Mouse (Mus musculus) embryonic facial prominence, embryonic 10.5 days (tissue): ENCODE data around the gene Gm17606. TPM values are rescaled to one million over a fixed set of nuclear protein-coding genes. Genes with fewer than 3 reads are reported as not detected.
"Not testable (repeated sequence)": the region's sequence is repeated elsewhere in the genome, so short reads cannot be mapped to it uniquely, and the experiment has no call there.

Experiments
- DNase-seq: peaks from one replicate; pipeline ENCODE4 v3.0.0-alpha.2; 2017; ENCODE audit warnings: low spot score
- H3K27ac ChIP-seq: fragments of 300-500 bp; sonication (generic); replicated peaks from 2 replicates; pipeline ENCODE4 v1.5.1; 2016; ENCODE audit warnings: mild to moderate bottlenecking
- H3K27me3 ChIP-seq: fragments of 300-500 bp; sonication (generic); replicated peaks from 2 replicates; pipeline ENCODE4 v1.6.1; 2016; ENCODE audit warnings: low read depth, mild to moderate bottlenecking; ENCODE audit not compliant: poor library complexity, severe bottlenecking
- H3K36me3 ChIP-seq: fragments of 300-500 bp; sonication (generic); replicated peaks from 2 replicates; pipeline ENCODE4 v1.6.1; 2016; ENCODE audit warnings: mild to moderate bottlenecking, moderate library complexity
- H3K4me1 ChIP-seq: fragments of 300-500 bp; sonication (generic); 2 replicates; pipeline ENCODE4 v1.6.1; 2016
- H3K4me3 ChIP-seq: fragments of 300-500 bp; sonication (generic); 2 replicates; pipeline ENCODE4 v1.5.1; 2016; ENCODE audit warnings: mild to moderate bottlenecking, moderate library complexity
- H3K9me3 ChIP-seq: fragments of 300-500 bp; sonication (generic); 2 replicates; pipeline ENCODE4 v1.6.1; 2016; ENCODE audit warnings: mild to moderate bottlenecking
- WGBS: fragments of 180-500 bp; shearing (Covaris S2); methylation state at CpG from one replicate; pipeline ENCODE4 v1.1.7; 2016; 5-methylcytosine and 5-hydroxymethylcytosine counted together
- polyA plus RNA-seq: library from polyadenylated mRNA; unstranded; fragments of >200 nt; fragmentation: Nextera tagmentation; extraction: Ambion mirVana; gene quantifications from 2 replicates; pipeline ENCODE4 v1.2.1, GENCODE M21; 2016

The Gm17606 gene
- polyA plus RNA-seq, 1 experiment from 2014 or later, result not detected

GRCm38 (mm10) chr14:54609245-54609644, 31.5 kb upstream of the Gm17606 start:
- H3K4me3 ChIP-seq, result no peak overlapping the region
- no peak overlapping the region for H3K27ac ChIP-seq
- no peak for DNase-seq
- no peaks in the 10 kb centered on the region for H3K9me3 ChIP-seq
- peaks cover 40% of the 10 kb centered on the region for H3K36me3 ChIP-seq
- WGBS, result 74% methylated on average over 4 of the region's 4 CpGs
- H3K4me1 ChIP-seq, result peaks cover 19% of the 10 kb centered on the region
- H3K27me3 ChIP-seq, result no peaks in the 10 kb centered on the region

DNA sequence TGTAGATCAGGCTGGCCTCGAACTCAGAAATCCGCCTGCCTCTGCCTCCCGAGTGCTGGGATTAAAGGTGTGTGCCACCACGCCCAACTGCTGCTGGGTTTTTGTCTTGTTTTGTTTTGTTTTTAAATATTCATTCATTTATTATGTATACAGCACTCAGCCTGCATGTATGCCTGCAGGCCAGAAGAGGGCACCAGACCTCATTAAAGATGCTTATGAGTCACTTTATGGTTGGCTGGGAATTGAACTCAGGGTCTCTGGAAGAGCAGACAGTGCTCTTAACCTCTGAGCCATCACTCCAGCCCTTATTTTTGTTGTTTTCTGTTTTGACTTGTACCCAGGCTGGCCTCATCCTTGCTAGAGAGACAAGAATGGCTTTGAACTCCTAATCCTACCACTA, 30.8 kb upstream of the Gm17606 start:
- H3K27ac ChIP-seq, result no peak overlapping the region
- 85% methylated on average over 4 of the region's 4 CpGs for WGBS
- no peak overlapping the region for H3K4me3 ChIP-seq
- H3K27me3 ChIP-seq, result no peaks in the 10 kb centered on the region
- DNase-seq, result no peak
- H3K4me1 ChIP-seq, result peaks cover 11% of the 10 kb centered on the region
- peaks cover 47% of the 10 kb centered on the region for H3K36me3 ChIP-seq
- H3K9me3 ChIP-seq, result no peaks in the 10 kb centered on the region

- Histone ChIP-seq H3K9me3 (no peaks in the 10 kb centered on the region), H3K27ac (no peak overlapping the region), H3K36me3 (peaks cover 54% of the 10 kb centered on the region), H3K4me1 (peaks cover 11% of the 10 kb centered on the region), H3K4me3 (no peak overlapping the region), H3K27me3 (no peaks in the 10 kb centered on the region)
- WGBS, result 81% methylated on average over 6 of the region's 6 CpGs
- DNase-seq, result no peak
Measured at GRCm38 (mm10) chr14:54610648-54611047, 30.1 kb upstream of the Gm17606 start.

DNA sequence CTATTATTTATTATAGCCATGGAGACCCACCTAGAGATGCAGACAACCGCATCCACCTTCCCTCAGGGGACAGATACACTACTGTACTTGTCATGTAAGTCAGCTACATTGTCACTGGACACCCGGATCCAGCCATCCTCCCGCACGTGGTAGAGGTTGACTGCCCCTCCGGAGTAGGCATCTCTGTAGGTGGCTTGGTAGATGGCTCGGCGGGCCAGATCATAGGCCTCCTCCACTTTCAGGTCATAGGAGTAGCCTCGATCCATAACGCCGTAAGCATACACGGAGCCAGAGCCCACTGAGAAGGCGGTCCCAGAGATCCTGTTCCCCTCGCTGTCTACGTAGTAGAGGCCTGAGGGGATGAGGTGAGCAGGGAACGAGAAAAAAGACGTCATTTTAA, 26.6 kb upstream of the Gm17606 start:
- H3K36me3 ChIP-seq, result peaks cover 64% of the 10 kb centered on the region
- 91% methylated on average over 16 of the region's 16 CpGs for WGBS
- not testable (repeated sequence) for H3K27ac ChIP-seq

DNA sequence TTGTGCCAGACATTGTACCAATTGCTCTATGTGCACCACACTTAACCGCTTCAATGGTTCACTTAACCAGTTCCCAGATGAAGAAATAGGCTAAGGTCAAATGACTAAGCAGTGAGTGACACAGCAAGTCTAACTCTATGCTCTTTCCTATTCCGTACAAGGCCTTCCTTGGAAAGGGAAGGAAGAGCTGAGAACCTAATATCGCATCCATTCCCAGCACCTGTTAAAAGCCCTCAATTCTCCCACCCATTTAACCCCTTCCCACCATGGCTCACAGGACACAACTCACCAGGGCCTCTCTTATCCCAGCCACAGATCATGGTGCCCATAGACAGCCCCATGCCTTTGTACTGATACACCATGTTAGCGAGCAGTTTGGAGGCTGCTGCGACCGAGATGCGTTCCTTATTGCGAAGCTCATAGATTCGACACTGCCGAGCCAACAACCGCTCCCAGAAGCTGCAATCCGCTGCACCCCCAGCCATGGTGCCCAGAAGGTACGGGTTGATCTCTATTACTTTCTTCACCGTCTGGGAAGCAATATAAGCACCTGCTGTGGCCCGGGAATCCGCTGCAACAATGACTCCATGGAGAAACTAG, 24.4 kb upstream of the Gm17606 start:
- no peaks in the 10 kb centered on the region for H3K9me3 ChIP-seq

More for the DNA sequence above, 26.6 kb upstream of the Gm17606 start:
- H3K4me3 ChIP-seq, DNase-seq, H3K9me3 ChIP-seq, H3K27me3 ChIP-seq: not testable (repeated sequence)
- peaks cover 16% of the 10 kb centered on the region for H3K4me1 ChIP-seq

GRCm38 (mm10) chr14:54617152-54617896, 23.4 kb upstream of the Gm17606 start:
- Histone ChIP-seq H3K4me3 (peak overlapping the region; percentile 94), H3K4me1 (peaks cover 16% of the 10 kb centered on the region), H3K27me3 (no peaks in the 10 kb centered on the region), H3K9me3 (no peaks in the 10 kb centered on the region), H3K36me3 (peaks cover 41% of the 10 kb centered on the region), H3K27ac (peak overlapping the region; percentile 94)
- DNase-seq, result peak; percentile 65
- WGBS, result 2% methylated on average over 38 of the region's 38 CpGs

More for the DNA sequence above, 24.4 kb upstream of the Gm17606 start:
- Histone ChIP-seq H3K4me1 (peaks cover 16% of the 10 kb centered on the region), H3K36me3 (peaks cover 49% of the 10 kb centered on the region), H3K4me3 (peak overlapping the region; percentile 94; the same call in 1 of the 2 replicates), H3K27ac (no peak overlapping the region), H3K27me3 (no peaks in the 10 kb centered on the region)
- WGBS, result 93% methylated on average over 16 of the region's 16 CpGs
- no peak for DNase-seq

GRCm38 (mm10) chr14:54617897-54618365, 22.8 kb upstream of the Gm17606 start, which contains the start of gene Psmb5:
Psmb5 (minus strand) TSS chr14:54618022.
- Histone ChIP-seq H3K27me3 (no peaks in the 10 kb centered on the region), H3K36me3 (peaks cover 35% of the 10 kb centered on the region), H3K4me3 (peak within 1 kb of the TSS; percentile 94), H3K9me3 (no peaks in the 10 kb centered on the region), H3K4me1 (peaks cover 16% of the 10 kb centered on the region), H3K27ac (peak within 1 kb of the TSS; percentile 94)
- peak; percentile 92 for DNase-seq
- under 1% methylated on average over 25 of the region's 25 CpGs for WGBS

- Histone ChIP-seq H3K4me1 (peaks cover 21% of the 10 kb centered on the region), H3K27me3 (0 out of 2 replicates have a peak, but pooled peaks cover 5% of the 10 kb centered on the region), H3K9me3 (no peaks in the 10 kb centered on the region), H3K36me3 (peaks cover 5% of the 10 kb centered on the region), H3K4me3 (no peak within 1 kb of the TSS), H3K27ac (no peak within 1 kb of the TSS)
- no peak for DNase-seq
- 89% methylated on average over 1 of the region's 1 CpGs for WGBS
Measured at GRCm38 (mm10) chr14:54621133-54621532, 19.6 kb upstream of the Gm17606 start, which contains the start of gene Psmb11. Psmb11 (plus strand) TSS chr14:54621433.

- H3K27me3 ChIP-seq, result 0 out of 2 replicates have a peak, but pooled peaks cover 5% of the 10 kb centered on the region
- no peaks in the 10 kb centered on the region for H3K36me3 ChIP-seq
- no peak overlapping the region for H3K27ac ChIP-seq
- no peak overlapping the region for H3K4me3 ChIP-seq
- 86% methylated on average over 6 of the region's 6 CpGs for WGBS
- H3K4me1 ChIP-seq, result peaks cover 11% of the 10 kb centered on the region
- no peak for DNase-seq
- H3K9me3 ChIP-seq, result no peaks in the 10 kb centered on the region
Measured at GRCm38 (mm10) chr14:54623334-54623733, 17.4 kb upstream of the Gm17606 start.

DNA sequence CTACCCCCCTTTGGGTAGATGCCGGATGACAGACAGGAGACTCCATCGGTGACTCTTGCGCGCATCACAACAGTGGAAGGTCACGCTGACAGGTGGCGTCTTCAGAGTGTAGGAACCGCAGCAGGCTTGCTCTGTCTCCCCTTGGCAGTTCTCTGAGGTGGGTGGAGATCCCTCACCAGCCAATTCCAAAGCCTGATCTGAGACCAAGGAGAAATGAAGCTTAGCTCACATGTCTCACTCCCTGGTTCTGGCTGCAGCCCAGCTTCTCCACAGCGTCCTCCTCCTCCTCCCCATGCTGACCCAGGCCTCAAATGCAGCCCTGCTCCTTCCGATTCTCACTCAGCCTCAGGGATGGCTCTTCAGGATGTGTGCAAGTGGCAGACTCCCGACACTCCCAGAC, 15.8 kb upstream of the Gm17606 start:
- no peak overlapping the region for H3K4me3 ChIP-seq
- DNase-seq, result no peak
- H3K9me3 ChIP-seq, result no peaks in the 10 kb centered on the region
- H3K27ac ChIP-seq, result no peak overlapping the region; the same call in 1 of the 2 replicates
- WGBS, result 50% methylated on average over 10 of the region's 10 CpGs
- H3K27me3 ChIP-seq, result 0 out of 2 replicates have a peak, but pooled peaks cover 5% of the 10 kb centered on the region
- peaks cover 7% of the 10 kb centered on the region for H3K36me3 ChIP-seq
- peaks cover 11% of the 10 kb centered on the region for H3K4me1 ChIP-seq

- 0 out of 2 replicates have a peak, but pooled peaks cover 5% of the 10 kb centered on the region for H3K27me3 ChIP-seq
- H3K9me3 ChIP-seq, result no peaks in the 10 kb centered on the region
- DNase-seq, result no peak
- peaks cover 11% of the 10 kb centered on the region for H3K4me1 ChIP-seq
- H3K4me3 ChIP-seq, result no peak overlapping the region
- no peak overlapping the region for H3K27ac ChIP-seq
- H3K36me3 ChIP-seq, result peaks cover 38% of the 10 kb centered on the region
- WGBS, result 75% methylated on average over 5 of the region's 5 CpGs
Measured at GRCm38 (mm10) chr14:54628103-54628502, 12.6 kb upstream of the Gm17606 start.

DNA sequence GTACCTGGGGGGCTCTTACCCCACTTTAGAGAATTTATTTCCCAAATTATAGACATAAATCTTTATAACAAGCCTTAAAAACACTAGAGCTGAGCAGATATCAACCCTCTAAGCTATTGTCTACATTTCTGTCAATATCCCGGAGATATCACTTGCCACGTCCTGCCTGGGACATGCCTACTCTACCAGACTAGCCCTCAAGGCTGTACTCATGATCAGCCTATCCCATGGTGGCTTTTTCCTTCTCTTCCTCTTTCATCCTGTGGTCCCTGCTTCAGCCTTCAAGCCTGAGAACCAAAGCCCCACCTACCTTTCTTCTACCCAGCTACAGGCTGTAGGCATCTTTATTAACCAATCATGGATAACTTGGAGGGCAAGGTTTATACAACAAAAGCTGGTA, 11.0 kb upstream of the Gm17606 start:
- WGBS, result 89% methylated on average over 2 of the region's 2 CpGs
- H3K4me1 ChIP-seq, result peaks cover 5% of the 10 kb centered on the region
- no peak overlapping the region for H3K27ac ChIP-seq
- no peak overlapping the region for H3K4me3 ChIP-seq
- DNase-seq, result no peak
- H3K36me3 ChIP-seq, result peaks cover 55% of the 10 kb centered on the region
- H3K27me3 ChIP-seq, result 0 out of 2 replicates have a peak, but pooled peaks cover 5% of the 10 kb centered on the region
- no peaks in the 10 kb centered on the region for H3K9me3 ChIP-seq
